Mouse (Mus musculus) liver, embryonic 13.5 days (tissue): ENCODE measurements around the gene Gpha2. TPM values are rescaled to one million over a fixed set of nuclear protein-coding genes. Genes with fewer than 3 reads are reported as not detected.

Experiments
- ATAC-seq: fragments of 200-750 bp; cut with Nextera tagmentation; 2 replicates; pipeline ENCODE4 v1.8.0; 2017; ENCODE audit warnings: low read depth, mild to moderate bottlenecking, moderate number of reproducible peaks, moderate library complexity
- DNase-seq: peaks from one replicate; pipeline ENCODE4 v3.0.0; 2022
- H3K27ac ChIP-seq: fragments of 300-500 bp; sonication (generic); 2 replicates; pipeline ENCODE4 v1.5.1; 2015; ENCODE audit warnings: moderate library complexity, mild to moderate bottlenecking, inconsistent platforms
- H3K27me3 ChIP-seq: fragments of 300-500 bp; sonication (generic); 2 replicates; pipeline ENCODE4 v1.6.1; 2015; ENCODE audit warnings: mild to moderate bottlenecking, inconsistent platforms
- H3K36me3 ChIP-seq: fragments of 300-500 bp; sonication (generic); 2 replicates; pipeline ENCODE4 v1.6.1; 2015; ENCODE audit warnings: mild to moderate bottlenecking, inconsistent platforms
- H3K4me1 ChIP-seq: fragments of 300-500 bp; sonication (generic); replicated peaks from 2 replicates; pipeline ENCODE4 v1.6.1; 2015; ENCODE audit warnings: inconsistent platforms
- H3K4me2 ChIP-seq: fragments of 300-500 bp; sonication (generic); 2 replicates; pipeline ENCODE4 v1.6.1; 2015; ENCODE audit warnings: inconsistent platforms, mild to moderate bottlenecking, moderate library complexity
- H3K4me3 ChIP-seq: fragments of 300-500 bp; sonication (generic); replicated peaks from 2 replicates; pipeline ENCODE4 v1.5.1; 2015; ENCODE audit warnings: mild to moderate bottlenecking, inconsistent platforms
- H3K9ac ChIP-seq: fragments of 300-500 bp; sonication (generic); 2 replicates; pipeline ENCODE4 v1.6.1; 2015; ENCODE audit warnings: mild to moderate bottlenecking, inconsistent platforms
- H3K9me3 ChIP-seq: fragments of 300-500 bp; sonication (generic); replicated peaks from 2 replicates; pipeline ENCODE4 v1.6.1; 2016; ENCODE audit warnings: inconsistent platforms
- WGBS: fragments of 180-500 bp; shearing (Covaris S2); methylation state at CpG from one replicate; pipeline ENCODE4 v1.1.7; 2015; ENCODE audit not compliant: insufficient replicate concordance; 5-methylcytosine and 5-hydroxymethylcytosine counted together
- polyA plus RNA-seq: library from polyadenylated mRNA; unstranded; fragments of >200 nt; fragmentation: Nextera tagmentation; extraction: Ambion mirVana; gene quantifications from 2 replicates; pipeline ENCODE4 v1.2.1, GENCODE M21; 2015

Gene Gpha2
- polyA plus RNA-seq, result 0.17 TPM in 1 of 2 replicates, not detected in the other

- 26% methylated on average over 2 of the region's 2 CpGs for WGBS
- peaks cover 7% of the 10 kb centered on the region for H3K4me1 ChIP-seq
These were observed at the start of gene Gpha2 for GRCm38 (mm10) chr19:6226135-6226534. Gene Gpha2, plus strand, starts transcription at chr19:6226380.

GRCm38 (mm10) chr19:6178775-6179174 lies 47.4 kb upstream of the Gpha2 start:
- 78% methylated on average over 6 of the region's 6 CpGs for WGBS
- no peak for DNase-seq
- no peaks in the 10 kb centered on the region for H3K9me3 ChIP-seq
- H3K27ac ChIP-seq, result no peak overlapping the region
- H3K36me3 ChIP-seq, result no peaks in the 10 kb centered on the region
- H3K4me3 ChIP-seq, result no peak overlapping the region
- no peak overlapping the region for H3K4me2 ChIP-seq
- H3K27me3 ChIP-seq, result no peaks in the 10 kb centered on the region
- H3K4me1 ChIP-seq, result no peaks in the 10 kb centered on the region
- ATAC-seq, result no peak
- no peak overlapping the region for H3K9ac ChIP-seq

More at GRCm38 (mm10) chr19:6226135-6226534, at the start of gene Gpha2:
- no peak for ATAC-seq
- Histone ChIP-seq H3K27ac (no peak within 1 kb of the TSS), H3K27me3 (no peaks in the 10 kb centered on the region), H3K4me2 (no peak within 1 kb of the TSS), H3K9ac (no peak within 1 kb of the TSS), H3K36me3 (0 out of 2 replicates have a peak, but pooled peaks cover 4% of the 10 kb centered on the region), H3K9me3 (no peaks in the 10 kb centered on the region), H3K4me3 (no peak within 1 kb of the TSS)
- no peak for DNase-seq

- DNase-seq, result no peak
- Histone ChIP-seq H3K9ac (no peak overlapping the region), H3K36me3 (no peaks in the 10 kb centered on the region), H3K27ac (no peak overlapping the region), H3K9me3 (no peaks in the 10 kb centered on the region), H3K4me3 (no peak overlapping the region), H3K27me3 (no peaks in the 10 kb centered on the region), H3K4me2 (no peak overlapping the region), H3K4me1 (no peaks in the 10 kb centered on the region)
- 18% methylated on average over 5 of the region's 5 CpGs for WGBS
- no peak for ATAC-seq
These were observed 44.6 kb upstream of the Gpha2 start for GRCm38 (mm10) chr19:6181629-6182028.

- no peak overlapping the region for H3K4me3 ChIP-seq
- H3K27me3 ChIP-seq, result no peaks in the 10 kb centered on the region
- H3K4me2 ChIP-seq, result no peak overlapping the region
- no peak for ATAC-seq
- H3K9me3 ChIP-seq, result no peaks in the 10 kb centered on the region
- H3K4me1 ChIP-seq, result no peaks in the 10 kb centered on the region
- no peaks in the 10 kb centered on the region for H3K36me3 ChIP-seq
- DNase-seq, result no peak
- 22% methylated on average over 3 of the region's 3 CpGs for WGBS
- no peak overlapping the region for H3K9ac ChIP-seq
- H3K27ac ChIP-seq, result no peak overlapping the region
These were observed 43.6 kb upstream of the Gpha2 start for GRCm38 (mm10) chr19:6182534-6182933.

- H3K27ac ChIP-seq, result no peak within 1 kb of the TSS
- H3K4me2 ChIP-seq, result no peak within 1 kb of the TSS
- no peak within 1 kb of the TSS for H3K4me3 ChIP-seq
- H3K9ac ChIP-seq, result no peak within 1 kb of the TSS
- WGBS, result 74% methylated on average over 23 of the region's 23 CpGs
- no peaks in the 10 kb centered on the region for H3K27me3 ChIP-seq
- no peaks in the 10 kb centered on the region for H3K9me3 ChIP-seq
- ATAC-seq (no peak), DNase-seq (no peak)
- no peaks in the 10 kb centered on the region for H3K36me3 ChIP-seq
- no peaks in the 10 kb centered on the region for H3K4me1 ChIP-seq
These were observed 42.0 kb upstream of the Gpha2 start, which contains the start of gene Majin for GRCm38 (mm10) chr19:6184131-6184530. Gene Majin, plus strand, starts transcription at chr19:6184388.

GRCm38 (mm10) chr19:6204265-6204664 lies 21.9 kb upstream of the Gpha2 start:
- H3K27ac ChIP-seq, result no peak overlapping the region
- WGBS, result 57% methylated on average over 2 of the region's 2 CpGs
- H3K9ac ChIP-seq, result no peak overlapping the region
- no peaks in the 10 kb centered on the region for H3K36me3 ChIP-seq
- H3K9me3 ChIP-seq, result no peaks in the 10 kb centered on the region
- H3K4me1 ChIP-seq, result no peaks in the 10 kb centered on the region
- no peak for DNase-seq
- no peak overlapping the region for H3K4me2 ChIP-seq
- no peaks in the 10 kb centered on the region for H3K27me3 ChIP-seq
- no peak for ATAC-seq
- no peak overlapping the region for H3K4me3 ChIP-seq

- H3K36me3 ChIP-seq, result no peaks in the 10 kb centered on the region
- H3K4me3 ChIP-seq, result no peak overlapping the region
- H3K27ac ChIP-seq, result no peak overlapping the region
- no peak overlapping the region for H3K4me2 ChIP-seq
- DNase-seq, result no peak
- ATAC-seq, result no peak
- no peak overlapping the region for H3K9ac ChIP-seq
- no peaks in the 10 kb centered on the region for H3K27me3 ChIP-seq
- H3K4me1 ChIP-seq, result no peaks in the 10 kb centered on the region
- H3K9me3 ChIP-seq, result no peaks in the 10 kb centered on the region
- WGBS, result 52% methylated on average over 5 of the region's 5 CpGs
These were observed 19.5 kb upstream of the Gpha2 start for GRCm38 (mm10) chr19:6206716-6207115.

GRCm38 (mm10) chr19:6216046-6216705 lies 10.0 kb upstream of the Gpha2 start:
- ATAC-seq (no peak), DNase-seq (no peak)
- Histone ChIP-seq H3K4me1 (no peaks in the 10 kb centered on the region), H3K9me3 (no peaks in the 10 kb centered on the region), H3K4me3 (no peak overlapping the region), H3K27ac (no peak overlapping the region), H3K9ac (no peak overlapping the region), H3K4me2 (no peak overlapping the region), H3K36me3 (no peaks in the 10 kb centered on the region), H3K27me3 (0 out of 2 replicates have a peak, but pooled peaks cover 4% of the 10 kb centered on the region)
- 44% methylated on average over 6 of the region's 6 CpGs for WGBS

- no peak for ATAC-seq
- no peaks in the 10 kb centered on the region for H3K9me3 ChIP-seq
- H3K4me2 ChIP-seq, result no peak overlapping the region
- 57% methylated on average over 6 of the region's 6 CpGs for WGBS
- H3K9ac ChIP-seq, result no peak overlapping the region
- 0 out of 2 replicates have a peak, but pooled peaks cover 4% of the 10 kb centered on the region for H3K27me3 ChIP-seq
- no peaks in the 10 kb centered on the region for H3K36me3 ChIP-seq
- no peak overlapping the region for H3K27ac ChIP-seq
- H3K4me3 ChIP-seq, result no peak overlapping the region
- H3K4me1 ChIP-seq, result no peaks in the 10 kb centered on the region
- no peak for DNase-seq
These were observed 7.6 kb upstream of the Gpha2 start for GRCm38 (mm10) chr19:6218606-6219005.

- 0 out of 2 replicates have a peak, but pooled peaks cover 6% of the 10 kb centered on the region for H3K36me3 ChIP-seq
- 77% methylated on average over 14 of the region's 14 CpGs for WGBS
- no peak for ATAC-seq
- no peak for DNase-seq
- no peak overlapping the region for H3K27ac ChIP-seq
- H3K9ac ChIP-seq, result no peak overlapping the region
- no peak overlapping the region for H3K4me3 ChIP-seq
- H3K4me1 ChIP-seq, result peaks cover 7% of the 10 kb centered on the region
- H3K9me3 ChIP-seq, result no peaks in the 10 kb centered on the region
- H3K4me2 ChIP-seq, result no peak overlapping the region
- no peaks in the 10 kb centered on the region for H3K27me3 ChIP-seq
These were observed 583 bp downstream of the Gpha2 start for GRCm38 (mm10) chr19:6226763-6227162.

- Histone ChIP-seq H3K9me3 (no peaks in the 10 kb centered on the region), H3K27ac (no peak overlapping the region), H3K4me2 (no peak overlapping the region), H3K4me1 (peaks cover 7% of the 10 kb centered on the region), H3K27me3 (no peaks in the 10 kb centered on the region), H3K4me3 (no peak overlapping the region), H3K36me3 (0 out of 2 replicates have a peak, but pooled peaks cover 7% of the 10 kb centered on the region), H3K9ac (no peak overlapping the region)
- ATAC-seq (no peak), DNase-seq (no peak)
- 86% methylated on average over 4 of the region's 4 CpGs for WGBS
These were observed 1.7 kb downstream of the Gpha2 start for GRCm38 (mm10) chr19:6227864-6228263.

GRCm38 (mm10) chr19:6230411-6230810 lies 4.2 kb downstream of the Gpha2 start:
- 0 out of 2 replicates have a peak, but pooled peaks cover 7% of the 10 kb centered on the region for H3K36me3 ChIP-seq
- H3K27ac ChIP-seq, result no peak overlapping the region
- H3K9ac ChIP-seq, result no peak overlapping the region
- DNase-seq (no peak), ATAC-seq (no peak)
- H3K9me3 ChIP-seq, result no peaks in the 10 kb centered on the region
- no peak overlapping the region for H3K4me3 ChIP-seq
- no peaks in the 10 kb centered on the region for H3K27me3 ChIP-seq
- H3K4me1 ChIP-seq, result peaks cover 24% of the 10 kb centered on the region
- H3K4me2 ChIP-seq, result no peak overlapping the region
- 74% methylated on average over 4 of the region's 4 CpGs for WGBS
